Mouse (Mus musculus) kidney, adult 8-10 months (tissue): Measurements from ENCODE around the gene Sstr5.
A peak's percentile ranks its signal among the peaks of the same experiment; 100 is the strongest.

Experiments
- DNase-seq, 2 experiments: peaks; one replicate each; pipeline ENCODE4 v3.0.0; 2022

The Sstr5 gene

DNA sequence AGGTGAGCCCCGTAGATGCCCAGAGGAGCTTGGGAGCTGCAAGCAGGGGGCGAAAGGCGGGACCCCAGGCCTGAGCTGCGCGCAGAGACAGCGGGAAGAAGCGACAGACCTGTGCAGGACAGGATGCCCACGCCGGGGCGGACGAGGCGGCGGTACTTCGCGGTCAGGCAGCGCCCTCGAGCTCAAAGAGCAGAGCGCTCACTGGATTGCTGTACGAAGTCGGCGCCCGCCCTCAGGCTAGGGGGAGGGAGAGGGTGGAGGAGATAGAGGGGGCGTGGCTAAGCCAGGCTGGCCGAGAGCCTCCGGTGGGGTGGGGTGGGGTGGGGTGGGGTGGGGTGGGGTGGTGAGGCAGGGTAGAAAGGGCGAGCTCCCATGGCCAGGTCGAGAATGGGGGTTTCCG lies at the start of gene Sstr5:
Sstr5 (minus strand) TSS at position 276 of the 400 bp plus-strand sequence.
- no peak for DNase-seq

GRCm38 (mm10) chr17:25541768-25542167 lies 44.7 kb upstream of the Sstr5 start:
- no peak for DNase-seq

GRCm38 (mm10) chr17:25540731-25541130 lies 43.6 kb upstream of the Sstr5 start:
- no peak for DNase-seq

- no peak for DNase-seq
Measured at GRCm38 (mm10) chr17:25538945-25539875, 42.1 kb upstream of the Sstr5 start.

- DNase-seq: no peak
Measured at GRCm38 (mm10) chr17:25530357-25531022, 33.4 kb upstream of the Sstr5 start.

DNA sequence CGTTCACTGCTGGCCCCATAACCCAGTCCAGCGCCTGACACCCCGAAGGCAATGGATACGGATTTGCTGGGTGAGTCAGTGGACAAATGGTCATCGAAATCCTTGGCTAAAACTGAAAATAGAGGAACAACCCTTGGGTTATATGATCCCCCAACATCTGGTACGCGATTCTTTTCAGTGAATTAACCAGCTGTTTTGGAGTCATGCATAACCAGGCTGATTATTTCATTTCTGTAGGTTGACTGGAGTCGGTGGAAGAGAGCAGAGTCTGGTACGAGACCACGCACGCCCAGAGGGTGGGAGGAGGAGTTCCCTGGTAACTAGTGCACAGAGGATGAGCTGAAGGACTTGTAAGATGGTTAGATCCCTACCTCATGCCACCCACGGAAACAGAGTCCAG lies 25.0 kb upstream of the Sstr5 start:
- DNase-seq: no peak

DNA sequence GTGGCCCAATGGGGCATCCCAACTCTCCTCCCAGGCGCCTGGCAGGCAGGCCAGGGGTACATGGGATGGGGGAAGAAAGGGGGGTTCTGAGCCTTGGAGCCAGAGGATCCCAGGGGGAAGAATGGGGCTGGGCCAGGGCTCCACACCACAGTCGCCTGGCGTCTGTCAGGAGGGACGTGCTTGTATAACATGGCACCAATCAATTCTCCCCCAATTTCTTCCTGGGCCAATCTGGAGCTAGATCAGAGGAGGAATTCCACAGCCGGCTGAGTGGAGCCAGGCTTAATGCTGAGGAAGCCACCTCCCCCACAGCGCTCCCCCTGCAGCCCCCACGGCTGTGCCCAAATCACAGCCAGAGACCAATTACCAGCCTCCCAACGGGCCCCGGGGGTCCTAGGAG lies 23.4 kb upstream of the Sstr5 start:
- no peak for DNase-seq

GRCm38 (mm10) chr17:25519511-25519910 lies 22.4 kb upstream of the Sstr5 start:
- no peak for DNase-seq

DNA sequence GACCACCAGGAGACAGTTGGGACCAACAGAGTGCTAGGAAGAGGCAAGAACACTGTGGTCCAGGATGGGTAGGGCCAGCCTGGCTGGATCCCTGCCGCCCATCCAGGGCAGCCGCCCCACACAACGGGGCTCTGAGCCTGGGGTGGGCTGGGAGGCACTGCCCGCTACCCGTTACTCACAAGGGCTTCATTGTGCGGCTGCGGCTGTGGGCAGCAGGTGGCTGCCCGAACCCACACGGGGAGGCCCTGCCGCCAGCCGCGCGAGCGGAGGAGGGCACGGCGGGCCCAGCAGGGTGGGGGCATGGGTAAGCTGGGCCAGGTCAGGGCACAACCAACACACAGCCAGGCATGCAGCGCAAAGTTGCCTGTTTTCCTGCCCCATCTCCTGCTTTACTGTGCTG lies 21.1 kb upstream of the Sstr5 start:
- DNase-seq: no peak

DNA sequence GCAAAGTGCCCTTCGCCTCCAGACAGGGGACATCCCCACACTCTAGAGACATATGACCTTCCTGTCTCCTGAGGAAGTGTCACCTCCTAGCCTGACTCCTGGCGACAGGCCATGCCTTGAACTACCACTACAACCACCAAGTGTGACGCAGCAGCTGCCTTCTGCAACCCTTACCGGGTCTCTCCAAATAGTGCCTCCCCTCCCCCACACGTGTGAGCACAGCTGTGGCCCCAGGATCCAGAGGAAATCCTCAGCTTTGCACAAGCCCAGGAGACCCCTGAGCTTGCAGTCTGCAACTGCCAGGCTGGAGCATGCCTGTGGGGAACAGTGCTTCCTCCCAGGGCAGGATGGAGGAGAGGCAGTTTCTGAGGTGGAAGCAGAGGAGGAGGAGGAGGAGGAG lies 19.2 kb upstream of the Sstr5 start:
- DNase-seq: no peak

- DNase-seq: no peak
Measured at GRCm38 (mm10) chr17:25514055-25514454, 17.0 kb upstream of the Sstr5 start.

GRCm38 (mm10) chr17:25511876-25512275 lies 14.8 kb upstream of the Sstr5 start:
- DNase-seq: no peak

DNA sequence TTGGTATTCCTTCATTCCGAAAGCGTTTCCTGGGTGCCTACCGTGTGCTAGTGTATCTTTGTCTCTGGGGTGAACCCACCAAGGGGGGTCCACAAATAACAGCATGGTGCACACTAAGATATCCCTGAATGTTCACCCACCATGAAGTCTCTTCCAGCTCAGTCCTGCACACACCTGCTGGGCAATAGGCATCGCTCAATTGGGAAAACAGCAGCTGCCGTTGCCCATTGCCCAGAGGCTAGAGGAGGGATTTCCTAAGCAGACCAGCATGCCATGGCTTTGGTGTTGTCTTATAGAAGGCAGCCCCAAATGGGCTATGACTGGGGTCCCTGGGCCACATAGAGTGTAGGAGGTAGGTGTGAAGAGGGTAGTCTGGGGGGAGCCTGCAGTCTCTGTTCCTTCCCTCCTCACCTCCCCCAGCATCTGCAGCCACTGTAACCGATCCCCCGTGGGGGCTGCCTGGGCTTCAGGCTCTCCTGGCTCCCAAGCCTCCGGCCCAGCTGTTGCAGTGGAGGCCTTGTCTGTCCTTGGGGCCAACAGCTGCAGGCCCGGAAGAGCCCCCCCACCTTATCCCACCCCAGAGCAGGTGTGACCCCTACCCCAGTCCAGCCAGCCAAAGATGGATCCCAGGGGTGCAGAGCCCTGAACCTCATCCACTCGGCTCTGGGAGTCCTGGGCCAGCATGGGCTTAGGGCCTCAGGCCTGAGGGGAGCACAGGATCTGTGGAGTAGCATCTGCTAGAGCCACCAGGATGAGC lies 13.2 kb upstream of the Sstr5 start:
- DNase-seq: no peak

DNA sequence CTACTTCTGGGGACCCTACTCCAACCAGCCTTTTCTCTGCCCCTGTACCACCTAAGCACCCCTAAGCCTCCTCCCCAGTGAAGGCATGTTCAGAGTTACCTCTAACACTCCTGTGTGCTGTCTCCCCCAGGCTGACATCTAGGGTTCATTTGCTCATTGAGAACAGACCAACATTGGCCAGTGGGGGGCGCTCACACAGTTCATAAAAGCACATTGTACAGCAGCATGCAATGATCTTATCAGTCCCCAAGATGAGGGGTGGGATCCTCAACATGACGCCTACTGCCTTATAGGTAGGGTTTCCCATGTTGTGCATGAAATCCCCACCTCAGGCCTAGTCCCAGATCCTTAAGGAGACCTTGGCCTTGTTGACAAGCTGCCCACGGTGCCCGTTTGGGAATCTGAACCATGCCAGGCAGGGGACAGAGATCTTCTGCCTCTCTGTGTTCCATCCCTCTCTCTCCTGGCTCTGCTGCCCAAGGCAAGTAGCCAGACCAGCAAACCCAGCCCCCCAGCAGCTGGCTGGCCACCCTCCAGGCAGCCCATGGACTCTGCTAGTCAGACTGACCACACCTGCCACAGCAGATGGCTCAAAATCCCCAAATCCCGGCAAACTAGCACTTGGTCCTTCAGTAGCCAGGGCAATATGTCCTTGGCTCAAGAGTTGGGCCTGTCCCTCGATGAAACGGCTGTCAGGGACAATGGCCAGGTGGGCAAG lies 11.9 kb upstream of the Sstr5 start:
- peak in 1 of 2 experiments; percentile 20 for DNase-seq

DNA sequence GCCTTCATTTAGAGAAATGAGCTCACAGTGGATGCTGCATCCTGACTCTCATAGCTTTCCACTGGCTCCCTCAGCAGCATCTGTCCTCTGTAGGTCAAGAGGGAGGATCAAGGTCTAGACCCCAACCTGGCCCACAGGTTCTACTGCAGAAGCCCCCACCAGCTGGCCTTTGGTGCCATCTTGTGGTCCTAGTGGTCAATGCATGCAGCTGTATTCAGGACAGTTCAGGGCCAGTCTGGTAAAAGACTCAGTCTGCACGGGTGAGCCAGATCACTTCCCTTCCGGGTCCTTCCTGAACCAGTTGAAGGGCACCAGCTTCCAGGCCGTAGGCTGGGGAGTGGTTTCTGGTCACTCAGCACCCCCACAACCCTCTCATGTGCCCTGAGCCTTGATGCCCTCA lies 10.7 kb upstream of the Sstr5 start:
- DNase-seq: peak; percentile 32 to 65

DNA sequence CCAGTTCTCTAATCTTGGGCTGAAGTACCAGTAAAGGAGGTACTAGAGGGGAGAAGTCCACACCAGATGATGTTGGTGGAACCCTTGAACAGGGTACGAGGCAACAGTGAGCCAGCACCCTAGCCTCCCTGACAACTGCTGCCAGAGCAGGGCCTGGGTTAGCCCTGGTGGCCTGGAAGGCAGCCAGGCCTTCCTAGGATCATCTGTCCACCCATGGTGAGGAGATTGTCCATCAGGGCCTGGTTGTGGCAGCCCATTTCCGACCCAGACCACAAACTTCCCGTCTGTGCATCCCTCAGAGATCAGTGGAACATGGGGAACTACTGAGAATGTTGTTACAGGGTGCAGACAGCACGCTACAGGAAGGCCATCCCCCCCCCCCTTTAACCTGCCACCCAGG lies 5.5 kb upstream of the Sstr5 start:
- no peak for DNase-seq

DNA sequence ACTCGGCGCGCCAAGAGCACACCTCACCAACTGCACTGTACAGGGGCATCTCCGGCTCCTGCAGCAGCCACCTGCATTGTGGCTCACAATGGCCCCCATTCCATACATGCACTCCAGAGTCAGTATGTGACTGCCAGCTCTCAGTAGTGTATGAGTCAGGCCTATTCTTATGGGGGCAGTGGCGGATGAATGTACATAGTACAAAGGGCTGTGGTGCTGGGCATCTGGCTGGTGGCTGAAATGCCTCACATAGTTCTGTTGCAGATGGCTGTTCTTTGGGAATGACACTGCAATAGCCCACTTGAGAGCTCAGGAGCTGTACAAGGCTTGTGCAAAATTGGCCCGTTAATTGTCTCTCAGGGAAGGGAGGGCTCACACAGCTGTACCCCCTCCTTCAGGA lies 15.0 kb downstream of the Sstr5 start:
- no peak for DNase-seq

- no peak for DNase-seq
Measured at GRCm38 (mm10) chr17:25480820-25481219, 16.3 kb downstream of the Sstr5 start.

DNA sequence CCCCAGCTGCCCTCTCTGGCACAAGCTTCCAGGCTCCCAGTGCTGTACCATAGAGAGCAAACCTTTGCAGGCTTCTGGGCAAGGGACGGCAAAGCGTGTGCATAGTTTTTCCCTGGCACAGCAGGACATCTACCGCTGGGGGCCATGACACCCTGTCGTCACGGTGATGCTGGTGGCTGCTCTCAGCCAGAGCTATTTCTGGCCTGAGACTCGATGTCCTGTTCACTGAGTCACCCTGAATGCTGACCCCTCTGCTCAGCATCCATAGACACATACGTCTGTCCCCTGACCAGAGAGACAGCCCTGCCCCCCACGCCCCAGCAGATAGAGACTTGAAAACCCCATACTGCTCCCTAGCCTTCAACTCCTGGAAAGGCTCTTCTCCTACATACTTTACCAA lies 16.9 kb downstream of the Sstr5 start:
- no peak for DNase-seq

- DNase-seq: peak in 1 of 2 experiments; percentile 38
Measured at GRCm38 (mm10) chr17:25475946-25476744, 20.9 kb downstream of the Sstr5 start.

- DNase-seq: peak; percentile 43 to 67
Measured at GRCm38 (mm10) chr17:25474330-25475077, 22.6 kb downstream of the Sstr5 start.
